Mouse (Mus musculus) activated CD4-positive, CD25-positive, alpha-beta regulatory T cell (primary cell): ENCODE data around the gene Gm11060. TPM values are rescaled to one million over a fixed set of nuclear protein-coding genes. Genes with fewer than 3 reads are reported as not detected.

Experiments used
- polyA plus RNA-seq, 2 experiments: library from polyadenylated mRNA; unstranded; fragments of 100-300 nt; shearing (Covaris generic); gene quantifications; one replicate each; pipeline ENCODE4 v1.2.1; 2017

Gm11060 gene
- polyA plus RNA-seq: not detected

GRCm38 (mm10) chr2:105091718-105092117 is at the start of gene Gm11060:
Gene Gm11060 (plus strand): TSS chr2:105092018.

GRCm38 (mm10) chr2:105126279-105126678 is 34.5 kb downstream of the Gm11060 start, which contains the start of gene Wt1:
Gene Wt1 (plus strand): TSS chr2:105126529.

Other genes starting within 250 kb of the Gm11060 start
- under 1 TPM; 0.80 to 0.92 TPM for gene Prrg4, start 242.1 kb upstream of the Gm11060 start, polyA plus RNA-seq
- 1 to 10 TPM; 2.6 to 3.3 TPM for gene Ccdc73, start 224.2 kb upstream of the Gm11060 start, polyA plus RNA-seq
- 100 to 1,000 TPM; 284 to 332 TPM for gene Eif3m, start 74.9 kb upstream of the Gm11060 start, polyA plus RNA-seq
- under 1 TPM in 1 of 2 experiments, not detected in 1; 0.38 TPM for gene Wt1, start 34.5 kb downstream of the Gm11060 start, polyA plus RNA-seq
- gene Them7, start 132.3 kb downstream of the Gm11060 start, polyA plus RNA-seq: not detected